Mouse (Mus musculus) midbrain, postnatal 0 days (tissue): ENCODE results near the gene Hnrnpd. TPM values are rescaled to one million over a fixed set of nuclear protein-coding genes. Genes with fewer than 3 reads are reported as not detected.
A peak's percentile ranks its signal among the peaks of the same experiment; 100 is the strongest.

Source experiments
- ATAC-seq: fragments of 200-750 bp; cut with Nextera tagmentation; 2 replicates; pipeline ENCODE4 v1.8.0; 2017; ENCODE audit warnings: moderate number of reproducible peaks, mild to moderate bottlenecking, moderate TSS enrichment, moderate library complexity; ENCODE audit not compliant: low FRiP score
- DNase-seq: peaks from one replicate; pipeline ENCODE4 v3.0.0-alpha.2; 2015; ENCODE audit warnings: low spot score
- H3K27ac ChIP-seq: fragments of 300-500 bp; sonication (generic); 2 replicates; pipeline ENCODE4 v1.5.1; 2014; ENCODE audit warnings: low read depth, mild to moderate bottlenecking, low read length, mixed read lengths
- H3K27me3 ChIP-seq: fragments of 300-500 bp; sonication (generic); 2 replicates; pipeline ENCODE4 v1.6.1; 2014; ENCODE audit warnings: low read length, control low read depth, mixed read lengths; ENCODE audit not compliant: insufficient read depth
- H3K36me3 ChIP-seq: fragments of 300-500 bp; sonication (generic); 2 replicates; pipeline ENCODE4 v1.6.1; 2014; ENCODE audit warnings: low read length, control low read depth, mixed read lengths; ENCODE audit not compliant: insufficient read depth
- H3K4me1 ChIP-seq: fragments of 300-500 bp; sonication (generic); 2 replicates; pipeline ENCODE4 v1.6.1; 2014; ENCODE audit warnings: mild to moderate bottlenecking, control low read depth, antibody characterized with exemption, low read length, mixed read lengths; ENCODE audit not compliant: insufficient read depth
- H3K4me2 ChIP-seq: fragments of 300-500 bp; sonication (generic); 2 replicates; pipeline ENCODE4 v1.6.1; 2014; ENCODE audit warnings: low read depth, mild to moderate bottlenecking, low read length, mixed read lengths; ENCODE audit not compliant: poor library complexity, severe bottlenecking
- H3K4me3 ChIP-seq: fragments of 300-500 bp; sonication (generic); 2 replicates; pipeline ENCODE4 v1.5.1; 2014; ENCODE audit warnings: low read depth, mild to moderate bottlenecking, low read length, moderate library complexity
- H3K9ac ChIP-seq: fragments of 300-500 bp; sonication (generic); replicated peaks from 2 replicates; pipeline ENCODE4 v1.6.1; 2014; ENCODE audit warnings: mild to moderate bottlenecking, low read length, moderate library complexity, mixed read lengths; ENCODE audit not compliant: poor library complexity, severe bottlenecking
- H3K9me3 ChIP-seq: fragments of 300-500 bp; sonication (generic); 2 replicates; pipeline ENCODE4 v1.6.1; 2016; ENCODE audit warnings: low read length, control low read depth
- CTCF ChIP-seq: IDR thresholded peaks from 2 replicates; pipeline ENCODE4 v1.5.1; 2016; ENCODE audit warnings: antibody characterized with exemption, mild to moderate bottlenecking
- WGBS: fragments of 180-500 bp; shearing (Covaris S2); extraction: QIAGEN DNeasy Blood & Tissue Kit; methylation state at CpG from one replicate; pipeline ENCODE4 v1.1.7; 2014; 5-methylcytosine and 5-hydroxymethylcytosine counted together
- polyA plus RNA-seq: library from polyadenylated mRNA; unstranded; fragments of >200 nt; fragmentation: Nextera tagmentation; extraction: Ambion mirVana; gene quantifications from 2 replicates; pipeline ENCODE4 v1.2.1, GENCODE M21; 2015
- total RNA-seq: library from RNA; depleted of rRNA; stranded (reverse); fragments of >200 nt; gene quantifications from 2 replicates; pipeline ENCODE4 v1.2.3, GENCODE M21; 2014; rRNA removed

Gene Hnrnpd
- 35.9 and 46.8 TPM in 2 replicates for total RNA-seq
- polyA plus RNA-seq: 75.3 and 85.1 TPM in 2 replicates

GRCm38 (mm10) chr5:99978699-99979442, at the start of gene Hnrnpd, which contains the start of gene 4930524J08Rik:
Hnrnpd (minus strand) TSS chr5:99978938.
4930524J08Rik (plus strand) TSS chr5:99979061.
- H3K27ac ChIP-seq: peak within 1 kb of the TSS; percentile 99
- H3K27me3 ChIP-seq: no peaks in the 10 kb centered on the region
- DNase-seq (peak; percentile 99), ATAC-seq (peak; percentile 98)
- no peaks in the 10 kb centered on the region for H3K9me3 ChIP-seq
- H3K4me3 ChIP-seq: peak within 1 kb of the TSS; percentile 89
- no peaks in the 10 kb centered on the region for H3K36me3 ChIP-seq
- H3K4me1 ChIP-seq: peaks cover 7% of the 10 kb centered on the region; the same call in 1 of the 2 replicates
- TF ChIP-seq CTCF: 0 out of 2 replicates have a peak, but pooled peaks have one; percentile 1
- peak within 1 kb of the TSS; percentile 66 for H3K4me2 ChIP-seq
- 1% methylated on average over 66 of the region's 97 CpGs for WGBS
- H3K9ac ChIP-seq: peak within 1 kb of the TSS; percentile 99

- H3K4me1 ChIP-seq: no peaks in the 10 kb centered on the region
- DNase-seq: no peak
- H3K9ac ChIP-seq: no peak overlapping the region
- H3K27ac ChIP-seq: no peak overlapping the region
- H3K4me2 ChIP-seq: no peak overlapping the region
- WGBS: 95% methylated on average over 1 of the region's 1 CpGs
- no peak overlapping the region for H3K4me3 ChIP-seq
- H3K9me3 ChIP-seq: no peaks in the 10 kb centered on the region
- no peaks in the 10 kb centered on the region for H3K27me3 ChIP-seq
- no peak for ATAC-seq
- TF ChIP-seq CTCF: no peak
- no peaks in the 10 kb centered on the region for H3K36me3 ChIP-seq
These were observed 46.1 kb upstream of the Hnrnpd start for GRCm38 (mm10) chr5:100024868-100025267.

GRCm38 (mm10) chr5:100024403-100024802, 45.7 kb upstream of the Hnrnpd start:
- Histone ChIP-seq H3K9me3 (no peaks in the 10 kb centered on the region), H3K4me2 (no peak overlapping the region), H3K36me3 (no peaks in the 10 kb centered on the region), H3K27ac (no peak overlapping the region), H3K9ac (no peak overlapping the region), H3K4me1 (no peaks in the 10 kb centered on the region), H3K27me3 (no peaks in the 10 kb centered on the region), H3K4me3 (no peak overlapping the region)
- no peak for TF ChIP-seq CTCF
- ATAC-seq (no peak), DNase-seq (no peak)
- WGBS: 68% methylated on average over 5 of the region's 5 CpGs

GRCm38 (mm10) chr5:100020089-100020488, 41.4 kb upstream of the Hnrnpd start:
- H3K27ac ChIP-seq: no peak overlapping the region
- H3K4me2 ChIP-seq: no peak overlapping the region
- no peaks in the 10 kb centered on the region for H3K27me3 ChIP-seq
- no peak overlapping the region for H3K4me3 ChIP-seq
- DNase-seq (no peak), ATAC-seq (no peak)
- no peak for TF ChIP-seq CTCF
- H3K9me3 ChIP-seq: no peaks in the 10 kb centered on the region
- no peaks in the 10 kb centered on the region for H3K36me3 ChIP-seq
- no peak overlapping the region for H3K9ac ChIP-seq
- no peaks in the 10 kb centered on the region for H3K4me1 ChIP-seq

GRCm38 (mm10) chr5:100012599-100012998, 33.9 kb upstream of the Hnrnpd start:
- H3K4me3 ChIP-seq: no peak overlapping the region
- no peak overlapping the region for H3K4me2 ChIP-seq
- no peak for TF ChIP-seq CTCF
- H3K27ac ChIP-seq: no peak overlapping the region
- H3K4me1 ChIP-seq: no peaks in the 10 kb centered on the region
- no peak overlapping the region for H3K9ac ChIP-seq
- 92% methylated on average over 9 of the region's 9 CpGs for WGBS
- no peaks in the 10 kb centered on the region for H3K9me3 ChIP-seq
- ATAC-seq: no peak
- H3K36me3 ChIP-seq: no peaks in the 10 kb centered on the region
- DNase-seq: no peak
- no peaks in the 10 kb centered on the region for H3K27me3 ChIP-seq

- DNase-seq: no peak
- Histone ChIP-seq H3K27me3 (no peaks in the 10 kb centered on the region), H3K4me2 (no peak overlapping the region), H3K27ac (no peak overlapping the region), H3K9me3 (no peaks in the 10 kb centered on the region), H3K4me1 (no peaks in the 10 kb centered on the region), H3K4me3 (no peak overlapping the region), H3K36me3 (no peaks in the 10 kb centered on the region), H3K9ac (no peak overlapping the region)
- no peak for ATAC-seq
- 57% methylated on average over 3 of the region's 3 CpGs for WGBS
- TF ChIP-seq CTCF: 0 out of 2 replicates have a peak, but pooled peaks have one; percentile 12
These were observed 29.7 kb upstream of the Hnrnpd start for GRCm38 (mm10) chr5:100008485-100008884.
